ENCODE assay signal across 22 mouse cellular contexts in the genomic region with DNA sequence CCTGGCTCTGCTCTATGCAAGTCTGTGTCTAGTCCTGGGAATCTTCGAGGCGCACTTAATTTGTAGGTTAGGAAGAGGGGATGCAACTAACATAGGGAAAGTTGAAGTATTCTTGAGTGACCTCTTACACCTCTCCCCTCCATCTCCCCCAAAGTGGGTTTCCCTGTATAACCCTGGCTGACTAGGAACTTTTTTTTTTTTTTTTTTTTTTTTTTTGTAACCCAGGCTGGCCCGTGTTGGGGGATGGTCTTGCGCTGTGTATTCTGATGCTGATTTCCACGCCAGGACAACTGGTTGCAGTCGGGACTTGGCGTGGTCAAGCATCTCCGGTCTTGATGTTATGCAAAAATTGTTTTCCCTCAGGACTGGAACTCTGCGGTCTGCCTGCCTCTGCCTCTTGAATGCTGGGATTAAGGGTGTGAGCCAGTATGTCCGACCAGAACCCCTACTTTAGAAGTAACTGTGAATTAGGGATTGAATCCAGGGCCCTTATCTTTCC. TPM values are rescaled to one million over a fixed set of nuclear protein-coding genes. Genes with fewer than 3 reads are reported as not detected.
"Had no signal": no experiment of that assay in that cellular context is flagged by ENCODE, and none has a peak within 500 bp of the region (broad histone marks: within the 10 kb centered on the region; RNA-seq: fewer than 3 reads in every experiment).

No protein-coding gene starts in this region.

- H3K27ac ChIP-seq: liver, embryonic 14.5 days; macrophage; midbrain, embryonic 12.5 days; neural tube, embryonic 13.5 days; neural tube, embryonic 15.5 days; stomach, embryonic 15.5 days; stomach, postnatal 0 days had no signal

- H3K4me3 ChIP-seq: megakaryocyte, embryonic 14.5 days; midbrain, embryonic 12.5 days; myocyte; neural tube, embryonic 13.5 days; neural tube, embryonic 15.5 days; stomach, embryonic 15.5 days had no signal

- H3K36me3 ChIP-seq: midbrain, embryonic 12.5 days; neural tube, embryonic 13.5 days; neural tube, embryonic 15.5 days; stomach, embryonic 15.5 days had no signal

- H3K4me2 ChIP-seq: lung, embryonic 14.5 days; midbrain, embryonic 12.5 days; neural tube, embryonic 13.5 days; neural tube, embryonic 15.5 days; stomach, embryonic 15.5 days had no signal

- H3K9ac ChIP-seq: liver, embryonic 14.5 days; lung, embryonic 14.5 days; midbrain, embryonic 12.5 days; neural tube, embryonic 13.5 days; neural tube, embryonic 15.5 days; stomach, embryonic 15.5 days had no signal

- ATAC-seq: midbrain, embryonic 16.5 days had no signal

- H3K9me3 ChIP-seq: megakaryocyte, embryonic 14.5 days; midbrain, embryonic 12.5 days; neural tube, embryonic 13.5 days; neural tube, embryonic 15.5 days; stomach, embryonic 15.5 days had no signal

- DNase-seq: lung, adult 18-20 months; lung, embryonic 14.5 days; lung, postnatal 10 days; lung, postnatal 36 days; midbrain, embryonic 14.5 days; retina, postnatal 1 day; right cerebral cortex, adult 18-20 months; right cerebral cortex, postnatal 14 days; thymus, adult 2 months; thymus, postnatal 25 days; thymus, postnatal 4 days had no signal

RNA-seq across cellular contexts. Expression of a gene that starts 2.1 kb away (rescaled TPM):
- total RNA-seq: megakaryocyte progenitor cell, adult 5-6 weeks had no signal
